Mouse (Mus musculus): Measurements from ENCODE around the gene Brd3.

GRCm38 (mm10) chr2:27469292-27469990 is 38.0 kb downstream of the Brd3 start:
- TF ChIP-seq CTCF (IDR thresholded peaks at IDR 0.05; ENCODE audit: control insufficient read depth, insufficient read depth, low read length) (no peak), POLR2A (IDR thresholded peaks at IDR 0.05; ENCODE audit: borderline replicate concordance, control insufficient read depth, low read depth, low read length) (no peak)
